Mouse (Mus musculus): ENCODE measurements around the gene Sar1a. TPM values are rescaled to one million over a fixed set of nuclear protein-coding genes. Genes with fewer than 3 reads are reported as not detected.

Sar1a gene
- polyA plus RNA-seq, 1 experiment from 2014 or later: 224 TPM

- H3K27ac ChIP-seq (ENCODE audit: low read length): no peak overlapping the region
- no peak overlapping the region for H3K4me2 ChIP-seq (ENCODE audit: low read length)
- 91% methylated on average over 7 of the region's 7 CpGs for whole genome bisulfite sequencing
- no peaks in the 10 kb centered on the region for H3K9me3 ChIP-seq (ENCODE audit: control insufficient read depth, low read length)
- H3K4me3 ChIP-seq (replicated peaks; ENCODE audit: low read length): no peak overlapping the region
- no peaks in the 10 kb centered on the region; the same call in 1 of the 2 replicates for H3K4me1 ChIP-seq (replicated peaks; ENCODE audit: control insufficient read depth, insufficient read depth, low read length)
- no peak overlapping the region for H3K9ac ChIP-seq (replicated peaks; ENCODE audit: low read depth, low read length)
- H3K36me3 ChIP-seq (ENCODE audit: control insufficient read depth, insufficient read depth): peaks cover 12% of the 10 kb centered on the region; the same call in 1 of the 2 replicates
- ATAC-seq: no peak
- no peaks in the 10 kb centered on the region for H3K27me3 ChIP-seq (replicated peaks; ENCODE audit: control insufficient read depth, insufficient read depth, low read length)
These were observed 25.4 kb upstream of the Sar1a start for GRCm38 (mm10) chr10:61654691-61655090.

- ATAC-seq: no peak
- Histone ChIP-seq H3K4me1 (replicated peaks; ENCODE audit: control insufficient read depth, insufficient read depth, low read length) (no peaks in the 10 kb centered on the region; the same call in 1 of the 2 replicates), H3K4me2 (ENCODE audit: low read length) (no peak overlapping the region), H3K27me3 (replicated peaks; ENCODE audit: control insufficient read depth, insufficient read depth, low read length) (no peaks in the 10 kb centered on the region), H3K9me3 (ENCODE audit: control insufficient read depth, low read length) (no peaks in the 10 kb centered on the region), H3K9ac (replicated peaks; ENCODE audit: low read depth, low read length) (no peak overlapping the region), H3K27ac (ENCODE audit: low read length) (no peak overlapping the region), H3K4me3 (replicated peaks; ENCODE audit: low read length) (no peak overlapping the region), H3K36me3 (ENCODE audit: control insufficient read depth, insufficient read depth) (peaks cover 12% of the 10 kb centered on the region; the same call in 1 of the 2 replicates)
- whole genome bisulfite sequencing: 90% methylated on average over 3 of the region's 3 CpGs
These were observed 24.9 kb upstream of the Sar1a start for GRCm38 (mm10) chr10:61655188-61655587.

DNA sequence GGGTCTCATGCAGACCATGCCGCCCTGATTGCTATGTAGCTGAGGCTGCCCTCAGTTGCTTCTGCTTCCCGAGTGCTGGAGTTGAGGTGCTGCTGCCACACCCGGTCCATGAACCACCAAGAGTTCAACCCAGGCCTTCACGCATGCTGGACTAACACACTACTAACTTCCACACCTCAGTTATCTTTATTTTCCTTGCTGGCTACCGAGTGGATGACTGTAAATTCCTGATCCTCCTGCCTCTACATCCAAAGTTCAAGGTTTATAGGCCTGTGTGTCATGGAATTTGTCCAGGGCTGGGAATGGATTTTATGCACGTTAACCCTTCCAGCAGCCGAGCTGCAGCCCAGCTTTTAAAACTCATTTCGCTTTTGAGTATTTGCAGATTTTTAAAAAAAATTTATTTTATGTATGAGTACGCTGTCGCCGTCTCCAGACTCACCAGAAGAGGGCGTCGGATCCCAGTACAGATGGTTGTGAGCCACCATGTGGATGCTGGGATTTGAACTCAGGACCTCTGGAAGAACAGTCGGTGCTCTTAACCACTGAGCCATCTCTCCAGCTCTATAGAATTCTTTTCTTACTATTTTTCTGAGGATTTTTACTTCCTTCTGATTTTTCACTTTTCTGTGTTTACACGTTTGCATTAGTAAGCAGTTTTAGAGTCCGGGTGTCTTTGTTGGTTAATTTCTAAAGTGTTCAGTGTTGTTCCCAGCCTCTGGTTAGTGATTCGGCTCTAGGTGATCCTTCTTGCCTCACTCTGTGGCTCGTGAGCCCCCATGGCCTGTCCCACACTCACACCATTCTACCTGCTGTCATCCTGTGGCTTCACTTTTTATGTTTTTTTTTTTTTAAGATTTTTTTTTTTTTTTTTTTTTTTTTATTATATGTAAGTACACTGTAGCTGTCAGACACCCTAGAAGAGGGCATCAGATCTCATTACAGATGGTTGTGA lies 22.9 kb upstream of the Sar1a start:
- Histone ChIP-seq H3K4me1 (replicated peaks; ENCODE audit: control insufficient read depth, insufficient read depth, low read length) (peaks cover 8% of the 10 kb centered on the region; the same call in 1 of the 2 replicates), H3K27ac (ENCODE audit: low read length) (no peak overlapping the region), H3K4me3 (replicated peaks; ENCODE audit: low read length) (no peak overlapping the region), H3K9ac (replicated peaks; ENCODE audit: low read depth, low read length) (no peak overlapping the region), H3K27me3 (replicated peaks; ENCODE audit: control insufficient read depth, insufficient read depth, low read length) (no peaks in the 10 kb centered on the region), H3K9me3 (ENCODE audit: control insufficient read depth, low read length) (no peaks in the 10 kb centered on the region), H3K4me2 (ENCODE audit: low read length) (no peak overlapping the region), H3K36me3 (ENCODE audit: control insufficient read depth, insufficient read depth) (peaks cover 12% of the 10 kb centered on the region; the same call in 1 of the 2 replicates)
- 92% methylated on average over 18 of the region's 18 CpGs for whole genome bisulfite sequencing
- 0 out of 2 replicates have a peak, but pooled peaks have one; percentile 8 for ATAC-seq

GRCm38 (mm10) chr10:61657985-61658384 lies 22.1 kb upstream of the Sar1a start:
- H3K4me3 ChIP-seq (replicated peaks; ENCODE audit: low read length): no peak overlapping the region
- 24% methylated on average over 4 of the region's 4 CpGs for WGBS
- no peaks in the 10 kb centered on the region for H3K9me3 ChIP-seq (ENCODE audit: control insufficient read depth, low read length)
- no peak overlapping the region for H3K9ac ChIP-seq (replicated peaks; ENCODE audit: low read depth, low read length)
- 0 out of 2 replicates have a peak, but pooled peaks have one; percentile 12 for ATAC-seq
- H3K4me1 ChIP-seq (replicated peaks; ENCODE audit: control insufficient read depth, insufficient read depth, low read length): peaks cover 14% of the 10 kb centered on the region; the same call in 1 of the 2 replicates
- H3K36me3 ChIP-seq (ENCODE audit: control insufficient read depth, insufficient read depth): peaks cover 9% of the 10 kb centered on the region; the same call in 1 of the 2 replicates
- H3K4me2 ChIP-seq (ENCODE audit: low read length): no peak overlapping the region
- no peak overlapping the region for H3K27ac ChIP-seq (ENCODE audit: low read length)
- no peaks in the 10 kb centered on the region for H3K27me3 ChIP-seq (replicated peaks; ENCODE audit: control insufficient read depth, insufficient read depth, low read length)

DNA sequence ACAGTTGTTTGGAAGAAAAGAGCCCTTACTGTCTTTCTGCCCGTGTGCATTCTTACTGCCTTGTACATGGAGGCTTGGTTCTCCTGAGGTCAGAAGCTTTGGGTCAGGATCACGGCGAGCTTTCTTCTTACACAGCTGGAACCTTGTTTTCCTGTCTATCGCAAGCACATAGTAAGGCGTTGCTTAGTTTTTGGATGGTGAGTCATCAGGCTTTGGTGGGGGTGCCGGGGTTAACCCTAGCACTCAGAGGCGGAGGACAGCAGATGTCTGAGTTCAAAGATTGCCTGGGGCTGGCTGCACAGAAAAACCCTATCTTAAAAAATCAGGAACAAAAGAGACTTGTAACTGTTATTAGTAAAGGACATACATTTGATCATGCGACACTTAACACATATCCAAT lies 18.2 kb upstream of the Sar1a start:
- peak overlapping the region; percentile 83 for H3K27ac ChIP-seq (ENCODE audit: low read length)
- peaks cover 14% of the 10 kb centered on the region; the same call in 1 of the 2 replicates for H3K4me1 ChIP-seq (replicated peaks; ENCODE audit: control insufficient read depth, insufficient read depth, low read length)
- no peaks in the 10 kb centered on the region for H3K27me3 ChIP-seq (replicated peaks; ENCODE audit: control insufficient read depth, insufficient read depth, low read length)
- no peak for ATAC-seq
- no peak overlapping the region for H3K4me2 ChIP-seq (ENCODE audit: low read length)
- H3K9ac ChIP-seq (replicated peaks; ENCODE audit: low read depth, low read length): no peak overlapping the region
- no peaks in the 10 kb centered on the region for H3K9me3 ChIP-seq (ENCODE audit: control insufficient read depth, low read length)
- whole genome bisulfite sequencing: 69% methylated on average over 8 of the region's 8 CpGs
- 0 out of 2 replicates have a peak, but pooled peaks cover 5% of the 10 kb centered on the region for H3K36me3 ChIP-seq (ENCODE audit: control insufficient read depth, insufficient read depth)
- no peak overlapping the region for H3K4me3 ChIP-seq (replicated peaks; ENCODE audit: low read length)

DNA sequence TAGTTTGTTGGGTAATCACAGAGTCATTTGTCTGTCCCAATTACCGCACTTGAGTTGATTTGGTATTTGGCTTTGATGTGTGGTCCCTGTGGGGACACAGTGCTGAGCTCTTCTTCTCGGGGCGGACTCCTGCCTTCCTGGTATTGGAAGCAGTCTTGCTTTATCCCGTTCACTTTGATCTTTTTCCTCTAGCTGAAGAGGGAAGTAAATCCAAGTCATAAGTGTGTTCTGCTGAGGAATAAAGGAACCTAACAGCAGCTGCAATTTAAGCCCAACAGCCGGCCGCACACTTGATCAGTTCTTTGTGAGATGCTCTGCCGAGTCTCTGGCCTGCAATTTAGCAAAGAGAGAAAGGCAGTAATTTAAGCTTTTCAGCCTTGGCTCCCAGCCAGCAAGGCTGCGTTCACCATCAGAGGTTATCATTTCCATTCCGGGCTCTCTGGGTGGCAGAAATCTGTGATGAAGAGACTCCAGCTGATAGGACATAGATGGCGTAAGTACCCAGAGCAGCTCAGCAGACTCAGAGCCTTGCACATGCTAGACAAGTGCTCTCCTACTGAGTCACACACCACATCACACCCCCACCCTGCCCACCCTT lies 17.6 kb upstream of the Sar1a start:
- Histone ChIP-seq H3K36me3 (ENCODE audit: control insufficient read depth, insufficient read depth) (peaks cover 6% of the 10 kb centered on the region; the same call in 1 of the 2 replicates), H3K27ac (ENCODE audit: low read length) (peak overlapping the region; percentile 83), H3K4me2 (ENCODE audit: low read length) (no peak overlapping the region), H3K9me3 (ENCODE audit: control insufficient read depth, low read length) (no peaks in the 10 kb centered on the region), H3K4me3 (replicated peaks; ENCODE audit: low read length) (no peak overlapping the region), H3K9ac (replicated peaks; ENCODE audit: low read depth, low read length) (0 out of 2 replicates have a peak overlapping the region, but pooled peaks have one; percentile 32), H3K4me1 (replicated peaks; ENCODE audit: control insufficient read depth, insufficient read depth, low read length) (peaks cover 14% of the 10 kb centered on the region; the same call in 1 of the 2 replicates), H3K27me3 (replicated peaks; ENCODE audit: control insufficient read depth, insufficient read depth, low read length) (no peaks in the 10 kb centered on the region)
- WGBS: 26% methylated on average over 10 of the region's 10 CpGs
- ATAC-seq: peak; percentile 89

GRCm38 (mm10) chr10:61665111-61665510 lies 15.0 kb upstream of the Sar1a start:
- no peak for ATAC-seq
- peaks cover 22% of the 10 kb centered on the region for H3K36me3 ChIP-seq (ENCODE audit: control insufficient read depth, insufficient read depth)
- H3K4me2 ChIP-seq (ENCODE audit: low read length): no peak overlapping the region
- 94% methylated on average over 10 of the region's 10 CpGs for WGBS
- H3K4me3 ChIP-seq (replicated peaks; ENCODE audit: low read length): no peak overlapping the region
- no peak overlapping the region for H3K27ac ChIP-seq (ENCODE audit: low read length)
- H3K27me3 ChIP-seq (replicated peaks; ENCODE audit: control insufficient read depth, insufficient read depth, low read length): no peaks in the 10 kb centered on the region
- H3K9ac ChIP-seq (replicated peaks; ENCODE audit: low read depth, low read length): no peak overlapping the region
- peaks cover 18% of the 10 kb centered on the region; the same call in 1 of the 2 replicates for H3K4me1 ChIP-seq (replicated peaks; ENCODE audit: control insufficient read depth, insufficient read depth, low read length)
- no peaks in the 10 kb centered on the region for H3K9me3 ChIP-seq (ENCODE audit: control insufficient read depth, low read length)

DNA sequence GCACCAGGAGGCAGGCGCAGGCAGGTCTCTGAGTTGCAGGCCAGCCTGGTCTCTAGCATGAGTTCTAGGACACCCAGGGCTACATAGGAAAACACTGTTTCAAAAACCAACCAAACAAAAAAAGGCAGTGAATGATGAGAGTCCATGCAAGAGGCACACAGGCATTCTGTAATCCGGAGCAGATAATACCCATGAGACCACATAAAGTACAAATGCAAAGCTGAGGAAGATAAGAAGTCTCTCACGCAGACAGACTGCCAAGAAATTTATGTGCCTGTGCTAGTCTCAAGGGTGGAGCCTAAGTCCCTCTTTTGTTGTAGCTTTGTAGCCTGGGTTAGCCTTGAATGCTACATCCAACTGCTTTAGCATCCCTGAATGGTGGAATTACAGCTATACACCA lies 14.4 kb upstream of the Sar1a start:
- H3K4me3 ChIP-seq (replicated peaks; ENCODE audit: low read length): no peak overlapping the region
- H3K36me3 ChIP-seq (ENCODE audit: control insufficient read depth, insufficient read depth): peaks cover 28% of the 10 kb centered on the region
- H3K9me3 ChIP-seq (ENCODE audit: control insufficient read depth, low read length): no peaks in the 10 kb centered on the region
- no peaks in the 10 kb centered on the region for H3K27me3 ChIP-seq (replicated peaks; ENCODE audit: control insufficient read depth, insufficient read depth, low read length)
- no peak overlapping the region for H3K27ac ChIP-seq (ENCODE audit: low read length)
- no peak overlapping the region for H3K4me2 ChIP-seq (ENCODE audit: low read length)
- H3K9ac ChIP-seq (replicated peaks; ENCODE audit: low read depth, low read length): no peak overlapping the region
- ATAC-seq: no peak
- H3K4me1 ChIP-seq (replicated peaks; ENCODE audit: control insufficient read depth, insufficient read depth, low read length): peaks cover 15% of the 10 kb centered on the region; the same call in 1 of the 2 replicates
- WGBS: 91% methylated on average over 3 of the region's 3 CpGs

DNA sequence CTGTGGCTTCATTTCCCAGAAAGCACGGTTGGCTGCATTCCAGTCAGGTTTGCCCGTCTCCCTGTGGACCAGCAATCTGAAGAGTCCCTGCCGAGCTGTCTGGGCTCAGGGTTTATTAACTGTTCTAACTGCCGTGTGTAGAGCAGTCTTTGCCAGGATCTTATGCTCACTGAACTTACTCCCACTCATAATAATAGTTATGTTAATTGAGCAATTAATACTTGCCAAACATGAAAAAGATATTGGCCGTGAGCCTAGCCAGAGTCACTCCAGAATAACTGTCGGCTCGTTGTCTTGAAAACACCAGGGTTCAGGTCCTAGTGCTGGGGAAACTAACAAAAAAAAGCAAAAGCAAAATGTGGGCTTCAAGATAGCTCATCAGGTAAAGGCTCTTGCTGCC lies 10.8 kb upstream of the Sar1a start:
- 27% methylated on average over 7 of the region's 7 CpGs for whole genome bisulfite sequencing
- Histone ChIP-seq H3K4me2 (ENCODE audit: low read length) (no peak overlapping the region), H3K27ac (ENCODE audit: low read length) (no peak overlapping the region), H3K4me3 (replicated peaks; ENCODE audit: low read length) (no peak overlapping the region), H3K9me3 (ENCODE audit: control insufficient read depth, low read length) (no peaks in the 10 kb centered on the region), H3K4me1 (replicated peaks; ENCODE audit: control insufficient read depth, insufficient read depth, low read length) (0 out of 2 replicates have a peak, but pooled peaks cover 4% of the 10 kb centered on the region), H3K27me3 (replicated peaks; ENCODE audit: control insufficient read depth, insufficient read depth, low read length) (no peaks in the 10 kb centered on the region), H3K9ac (replicated peaks; ENCODE audit: low read depth, low read length) (no peak overlapping the region), H3K36me3 (ENCODE audit: control insufficient read depth, insufficient read depth) (peaks cover 37% of the 10 kb centered on the region)
- ATAC-seq: peak; percentile 63; the same call in 1 of the 2 replicates
